Mouse (Mus musculus) hindbrain, embryonic 13.5 days (tissue): ENCODE measurements around the gene Col23a1. TPM values are rescaled to one million over a fixed set of nuclear protein-coding genes. Genes with fewer than 3 reads are reported as not detected.
A peak's percentile ranks its signal among the peaks of the same experiment; 100 is the strongest.

ENCODE experiments used
- ATAC-seq: fragments of 200-750 bp; cut with Nextera tagmentation; 2 replicates; pipeline ENCODE4 v1.8.0; 2017; ENCODE audit warnings: moderate TSS enrichment; ENCODE audit not compliant: low FRiP score
- H3K27ac ChIP-seq: fragments of 300-500 bp; sonication (generic); 2 replicates; pipeline ENCODE4 v1.5.1; 2015; ENCODE audit warnings: inconsistent platforms, mild to moderate bottlenecking, moderate library complexity
- H3K27me3 ChIP-seq: fragments of 300-500 bp; sonication (generic); 2 replicates; pipeline ENCODE4 v1.6.1; 2015; ENCODE audit warnings: mild to moderate bottlenecking, inconsistent platforms
- H3K36me3 ChIP-seq: fragments of 300-500 bp; sonication (generic); 2 replicates; pipeline ENCODE4 v1.6.1; 2015; ENCODE audit warnings: mild to moderate bottlenecking, inconsistent platforms
- H3K4me1 ChIP-seq: fragments of 300-500 bp; sonication (generic); replicated peaks from 2 replicates; pipeline ENCODE4 v1.6.1; 2015; ENCODE audit warnings: inconsistent platforms
- H3K4me2 ChIP-seq: fragments of 300-500 bp; sonication (generic); 2 replicates; pipeline ENCODE4 v1.6.1; 2015; ENCODE audit warnings: inconsistent platforms, mild to moderate bottlenecking, moderate library complexity
- H3K4me3 ChIP-seq: fragments of 300-500 bp; sonication (generic); 2 replicates; pipeline ENCODE4 v1.5.1; 2015; ENCODE audit warnings: mild to moderate bottlenecking, inconsistent platforms
- H3K9ac ChIP-seq: fragments of 300-500 bp; sonication (generic); 2 replicates; pipeline ENCODE4 v1.6.1; 2015; ENCODE audit warnings: mild to moderate bottlenecking, inconsistent platforms
- H3K9me3 ChIP-seq: fragments of 300-500 bp; sonication (generic); 2 replicates; pipeline ENCODE4 v1.6.1; 2016; ENCODE audit warnings: inconsistent platforms
- WGBS: fragments of 180-500 bp; shearing (Covaris S2); methylation state at CpG from one replicate; pipeline ENCODE4 v1.1.7; 2015; 5-methylcytosine and 5-hydroxymethylcytosine counted together
- polyA plus RNA-seq: library from polyadenylated mRNA; unstranded; fragments of >200 nt; fragmentation: Nextera tagmentation; extraction: Ambion mirVana; gene quantifications from 2 replicates; pipeline ENCODE4 v1.2.1, GENCODE M21; 2015

Col23a1 gene
- polyA plus RNA-seq, 1 experiment from 2014 or later: 7.1 TPM

DNA sequence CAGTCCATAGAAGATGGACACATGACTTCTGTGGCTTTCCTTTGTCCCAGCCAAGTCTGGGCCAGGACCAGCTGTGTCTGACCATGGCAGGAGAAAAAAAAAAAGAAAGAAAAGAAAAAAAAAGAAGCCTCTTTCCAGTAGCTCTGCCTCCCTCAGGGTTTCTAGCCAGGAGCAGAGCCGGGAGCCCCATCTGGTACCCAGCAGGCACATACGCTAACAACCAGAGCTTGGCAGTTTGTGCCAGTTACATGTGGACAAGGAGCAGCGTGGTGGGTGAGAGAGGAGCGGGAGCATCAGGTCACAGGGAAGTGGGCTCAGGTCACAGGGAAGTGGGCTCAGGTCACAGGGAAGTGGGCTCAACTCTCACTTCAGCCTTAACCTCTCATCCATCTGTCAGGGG lies 286.7 kb downstream of the Col23a1 start:
- Histone ChIP-seq H3K4me2 (no peak overlapping the region), H3K9ac (0 out of 2 replicates have a peak overlapping the region, but pooled peaks have one; percentile 13), H3K27me3 (no peaks in the 10 kb centered on the region), H3K27ac (no peak overlapping the region), H3K4me3 (no peak overlapping the region), H3K4me1 (peaks cover 11% of the 10 kb centered on the region), H3K9me3 (no peaks in the 10 kb centered on the region), H3K36me3 (no peaks in the 10 kb centered on the region)
- ATAC-seq: no peak
- WGBS: 53% methylated on average over 4 of the region's 4 CpGs

- H3K4me2 ChIP-seq: no peak overlapping the region
- no peak overlapping the region for H3K9ac ChIP-seq
- no peaks in the 10 kb centered on the region for H3K9me3 ChIP-seq
- WGBS: 92% methylated on average over 7 of the region's 7 CpGs
- no peaks in the 10 kb centered on the region for H3K36me3 ChIP-seq
- ATAC-seq: no peak
- peaks cover 11% of the 10 kb centered on the region for H3K4me1 ChIP-seq
- no peak overlapping the region for H3K27ac ChIP-seq
- no peak overlapping the region for H3K4me3 ChIP-seq
- no peaks in the 10 kb centered on the region for H3K27me3 ChIP-seq
Observed at GRCm38 (mm10) chr11:51577587-51577986, 287.9 kb downstream of the Col23a1 start.

- no peak for ATAC-seq
- no peak overlapping the region for H3K4me3 ChIP-seq
- 69% methylated on average over 4 of the region's 4 CpGs for WGBS
- no peaks in the 10 kb centered on the region for H3K9me3 ChIP-seq
- no peak overlapping the region for H3K9ac ChIP-seq
- H3K4me1 ChIP-seq: peaks cover 22% of the 10 kb centered on the region
- no peak overlapping the region for H3K4me2 ChIP-seq
- H3K27me3 ChIP-seq: no peaks in the 10 kb centered on the region
- no peaks in the 10 kb centered on the region for H3K36me3 ChIP-seq
- H3K27ac ChIP-seq: no peak overlapping the region
Observed at GRCm38 (mm10) chr11:51579024-51579423, 289.3 kb downstream of the Col23a1 start.

DNA sequence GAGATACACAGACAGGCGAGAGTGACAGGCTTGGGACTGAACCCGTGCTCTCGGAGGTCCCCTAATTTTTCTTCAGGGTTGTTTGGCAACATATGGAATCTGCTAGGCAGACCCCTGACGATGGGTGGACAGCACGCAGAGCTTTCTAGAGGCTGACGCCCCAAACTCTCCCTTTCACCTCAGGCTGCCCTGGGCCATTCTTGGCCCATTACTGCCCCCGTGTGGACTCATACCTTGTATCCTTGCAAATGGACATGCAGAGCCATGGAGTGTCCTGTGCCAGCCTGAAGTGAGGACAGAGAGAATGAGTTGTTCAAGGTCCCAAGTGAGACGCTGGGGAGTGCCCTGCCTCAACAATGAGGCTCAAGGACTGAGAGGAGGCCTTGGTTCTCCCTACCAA lies 293.0 kb downstream of the Col23a1 start:
- peaks cover 31% of the 10 kb centered on the region for H3K4me1 ChIP-seq
- WGBS: 22% methylated on average over 8 of the region's 8 CpGs

DNA sequence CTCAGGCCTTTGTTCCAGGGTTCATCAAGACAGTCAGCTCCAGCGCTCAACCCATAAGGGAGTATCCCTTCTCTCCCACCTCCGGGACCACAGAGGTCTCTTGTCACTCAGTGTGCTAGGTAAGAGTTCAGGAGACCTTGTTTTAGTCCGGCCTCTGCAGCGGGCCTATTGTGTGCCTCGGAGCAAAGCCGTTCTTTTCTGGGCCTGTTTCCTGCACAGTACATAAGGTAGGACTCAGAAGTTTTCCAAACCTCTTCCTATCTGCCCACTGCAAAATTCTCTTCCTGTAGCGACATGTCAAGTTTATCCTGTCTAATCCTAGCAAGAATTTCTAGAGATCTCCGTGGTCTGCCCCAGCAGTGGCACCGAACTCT lies 294.3 kb downstream of the Col23a1 start:
- peak overlapping the region; percentile 83 for H3K9ac ChIP-seq
- peak overlapping the region; percentile 56 for H3K4me3 ChIP-seq
- no peaks in the 10 kb centered on the region for H3K9me3 ChIP-seq
- H3K4me1 ChIP-seq: peaks cover 31% of the 10 kb centered on the region
- H3K27ac ChIP-seq: peak overlapping the region; percentile 95
- peak overlapping the region; percentile 75 for H3K4me2 ChIP-seq
- 14% methylated on average over 9 of the region's 9 CpGs for WGBS
- peaks cover 29% of the 10 kb centered on the region for H3K36me3 ChIP-seq
- H3K27me3 ChIP-seq: no peaks in the 10 kb centered on the region
- peak; percentile 35; the same call in 1 of the 2 replicates for ATAC-seq

More for the DNA sequence above, 293.0 kb downstream of the Col23a1 start:
- Histone ChIP-seq H3K9me3 (no peaks in the 10 kb centered on the region), H3K9ac (no peak overlapping the region), H3K36me3 (peaks cover 15% of the 10 kb centered on the region), H3K4me3 (no peak overlapping the region), H3K4me2 (no peak overlapping the region), H3K27me3 (no peaks in the 10 kb centered on the region), H3K27ac (no peak overlapping the region)
- no peak for ATAC-seq

- Histone ChIP-seq H3K27me3 (no peaks in the 10 kb centered on the region), H3K27ac (peak within 1 kb of the TSS; percentile 95), H3K4me2 (peak within 1 kb of the TSS; percentile 75), H3K4me1 (peaks cover 31% of the 10 kb centered on the region), H3K9me3 (no peaks in the 10 kb centered on the region), H3K4me3 (peak within 1 kb of the TSS; percentile 56), H3K9ac (peak within 1 kb of the TSS; percentile 83), H3K36me3 (peaks cover 35% of the 10 kb centered on the region)
- peak; percentile 93 for ATAC-seq
- under 1% methylated on average over 59 of the region's 59 CpGs for WGBS
Observed at GRCm38 (mm10) chr11:51584431-51585248, 294.9 kb downstream of the Col23a1 start, which contains the start of gene Phykpl. Gene Phykpl (plus strand): TSS chr11:51584757.

DNA sequence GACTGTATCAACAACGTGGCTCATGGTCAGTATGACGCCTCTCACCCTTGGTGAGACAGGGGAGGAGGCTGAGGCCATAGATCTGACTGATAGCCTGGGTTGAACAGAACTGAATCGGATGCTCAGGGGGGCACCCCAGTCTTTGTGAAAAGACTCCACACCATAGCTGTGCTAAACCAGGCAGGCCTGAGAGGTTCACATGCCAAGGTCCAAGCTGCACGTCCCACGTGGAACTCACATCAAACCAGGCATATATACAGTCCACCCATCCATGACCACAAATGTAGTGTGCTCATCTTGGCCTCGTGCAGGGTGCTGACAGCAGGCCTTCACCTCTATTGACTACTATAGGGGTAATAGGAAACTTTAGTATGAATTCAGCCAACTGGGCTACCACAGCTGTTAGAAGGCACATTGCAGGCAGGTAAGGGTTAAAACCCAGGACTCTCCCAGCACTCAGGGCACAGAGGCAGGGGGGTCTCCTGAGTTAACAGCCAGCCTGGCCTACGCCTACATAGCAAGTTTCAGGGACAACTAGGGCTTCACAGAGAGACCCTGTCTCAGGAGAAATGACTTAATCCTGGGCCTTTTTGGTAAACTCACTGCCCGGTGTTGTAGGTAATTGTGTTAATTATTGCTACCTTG lies 296.0 kb downstream of the Col23a1 start:
- peaks cover 44% of the 10 kb centered on the region for H3K36me3 ChIP-seq
- H3K9ac ChIP-seq: peak overlapping the region; percentile 83
- peak overlapping the region; percentile 75 for H3K4me2 ChIP-seq
- WGBS: 68% methylated on average over 8 of the region's 8 CpGs
- H3K9me3 ChIP-seq: no peaks in the 10 kb centered on the region
- H3K4me3 ChIP-seq: peak overlapping the region; percentile 56
- H3K27ac ChIP-seq: peak overlapping the region; percentile 95
- H3K27me3 ChIP-seq: no peaks in the 10 kb centered on the region
- no peak for ATAC-seq
- H3K4me1 ChIP-seq: peaks cover 31% of the 10 kb centered on the region

- H3K9ac ChIP-seq: no peak overlapping the region
- WGBS: 96% methylated on average over 13 of the region's 13 CpGs
- no peak overlapping the region for H3K4me2 ChIP-seq
- no peak for ATAC-seq
- H3K4me1 ChIP-seq: peaks cover 31% of the 10 kb centered on the region
- peaks cover 51% of the 10 kb centered on the region for H3K36me3 ChIP-seq
- no peaks in the 10 kb centered on the region for H3K27me3 ChIP-seq
- H3K27ac ChIP-seq: no peak overlapping the region
- no peak overlapping the region for H3K4me3 ChIP-seq
- no peaks in the 10 kb centered on the region for H3K9me3 ChIP-seq
Observed at GRCm38 (mm10) chr11:51586411-51586810, 296.7 kb downstream of the Col23a1 start.

- WGBS: 97% methylated on average over 1 of the region's 1 CpGs
Observed at GRCm38 (mm10) chr11:51587059-51587458, 297.3 kb downstream of the Col23a1 start.

DNA sequence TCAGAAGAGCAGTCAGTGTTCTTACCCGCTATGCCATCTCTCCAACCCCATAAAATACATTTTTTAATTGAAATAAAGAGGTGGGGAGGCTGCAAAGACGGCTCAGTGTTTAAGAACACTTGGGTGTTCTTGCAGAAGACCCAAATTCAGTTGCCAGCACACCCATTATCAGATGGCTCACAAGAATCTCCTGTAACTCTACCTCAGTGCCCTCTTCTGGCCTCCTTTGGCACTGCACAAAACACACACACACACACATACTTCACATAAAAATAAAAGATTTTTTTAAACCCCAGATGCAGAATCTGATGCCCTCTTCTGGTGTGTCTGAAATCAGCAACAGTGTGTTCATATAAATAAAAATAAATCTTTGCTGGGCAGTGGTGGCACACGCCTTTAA lies 299.1 kb downstream of the Col23a1 start:
- Histone ChIP-seq H3K4me2 (no peak overlapping the region), H3K4me1 (peaks cover 21% of the 10 kb centered on the region)
- 97% methylated on average over 3 of the region's 3 CpGs for WGBS

More at GRCm38 (mm10) chr11:51587059-51587458, 297.3 kb downstream of the Col23a1 start:
- no peaks in the 10 kb centered on the region for H3K27me3 ChIP-seq
- H3K9ac ChIP-seq: no peak overlapping the region
- H3K36me3 ChIP-seq: peaks cover 57% of the 10 kb centered on the region
- H3K27ac ChIP-seq: no peak overlapping the region
- H3K9me3 ChIP-seq: no peaks in the 10 kb centered on the region
- no peak for ATAC-seq
- H3K4me3 ChIP-seq: no peak overlapping the region
- H3K4me2 ChIP-seq: no peak overlapping the region
- peaks cover 31% of the 10 kb centered on the region for H3K4me1 ChIP-seq

DNA sequence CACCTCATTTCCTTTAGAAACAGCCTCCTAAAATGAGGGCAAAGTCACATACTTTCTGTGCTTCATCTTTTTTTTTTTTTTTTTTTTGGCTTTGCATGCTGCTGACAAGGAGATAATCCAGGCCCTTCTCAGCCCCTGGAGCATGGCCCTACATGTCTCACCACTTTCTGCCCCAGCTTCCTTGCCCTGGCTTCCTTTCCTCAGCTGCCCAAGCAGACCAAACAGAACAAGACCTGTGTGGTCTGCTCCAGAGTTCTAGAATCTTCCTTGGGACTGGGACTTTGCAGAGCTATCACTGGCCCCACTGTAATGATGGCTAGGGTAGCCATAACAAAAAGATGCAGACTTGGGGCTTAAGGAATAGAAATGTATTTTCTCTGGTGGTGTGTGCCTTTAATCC lies 300.3 kb downstream of the Col23a1 start:
- no peak overlapping the region for H3K9ac ChIP-seq
- no peak overlapping the region for H3K4me3 ChIP-seq
- peaks cover 86% of the 10 kb centered on the region for H3K36me3 ChIP-seq
- peaks cover 14% of the 10 kb centered on the region for H3K4me1 ChIP-seq
- H3K27me3 ChIP-seq: no peaks in the 10 kb centered on the region
- no peaks in the 10 kb centered on the region for H3K9me3 ChIP-seq
- ATAC-seq: no peak
- no peak overlapping the region for H3K4me2 ChIP-seq
- H3K27ac ChIP-seq: no peak overlapping the region

More for the DNA sequence above, 299.1 kb downstream of the Col23a1 start:
- Histone ChIP-seq H3K4me3 (no peak overlapping the region), H3K9ac (no peak overlapping the region), H3K9me3 (no peaks in the 10 kb centered on the region), H3K27me3 (no peaks in the 10 kb centered on the region), H3K36me3 (peaks cover 75% of the 10 kb centered on the region), H3K27ac (no peak overlapping the region)
- ATAC-seq: no peak

DNA sequence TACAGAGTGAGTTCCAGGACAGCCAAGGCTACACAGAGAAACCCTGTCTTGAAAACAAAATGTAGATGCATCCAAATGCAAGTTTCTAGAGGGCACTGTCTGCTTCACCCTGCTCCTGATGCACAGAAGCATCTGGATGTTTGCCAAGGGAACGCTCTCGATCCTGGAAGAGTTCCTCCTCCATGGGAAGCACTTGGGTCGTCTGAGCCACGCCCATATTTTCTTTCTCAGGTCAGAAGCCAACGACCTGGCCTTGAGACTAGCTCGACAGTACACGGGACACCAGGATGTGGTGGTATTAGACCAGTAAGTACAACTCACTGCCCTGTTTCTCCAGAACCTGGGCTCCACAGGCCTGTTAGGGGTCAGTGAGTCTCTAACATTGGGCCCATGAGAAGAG lies 301.4 kb downstream of the Col23a1 start:
- Histone ChIP-seq H3K27ac (no peak overlapping the region), H3K4me3 (no peak overlapping the region), H3K9ac (no peak overlapping the region), H3K27me3 (no peaks in the 10 kb centered on the region), H3K9me3 (no peaks in the 10 kb centered on the region), H3K4me1 (peaks cover 2% of the 10 kb centered on the region; the same call in 1 of the 2 replicates), H3K4me2 (no peak overlapping the region), H3K36me3 (peaks cover 97% of the 10 kb centered on the region)
- WGBS: 79% methylated on average over 7 of the region's 7 CpGs
- no peak for ATAC-seq
